31 mouse cellular contexts compared by ENCODE assay signal in genomic region chr6:57753962-57754759, GRCm38 (mm10). TPM values are rescaled to one million over a fixed set of nuclear protein-coding genes. Genes with fewer than 3 reads are reported as not detected.
DNase-seq lines count a peak whose midpoint lies in the region; ATAC-seq and TF ChIP-seq lines count a peak whose summit lies in the region.
"Had no signal": no experiment of that assay in that cellular context is flagged by ENCODE, and none has a peak within 500 bp of the region (broad histone marks: within the 10 kb centered on the region; RNA-seq: fewer than 3 reads in every experiment).

No protein-coding gene starts in this region.

- TF ChIP-seq POLR2A in bone marrow, adult 2 months (IDR thresholded peaks at IDR 0.05; ENCODE audit: borderline replicate concordance, control insufficient read depth, low read depth, low read length) = no peak

- no peak overlapping the region for H3K4me3 ChIP-seq in hindbrain, embryonic 15.5 days
- H3K4me3 ChIP-seq in hindbrain, postnatal 0 days (ENCODE audit: low read length) = no peak overlapping the region
- H3K4me3 ChIP-seq in bone marrow, adult 2 months (replicated peaks; ENCODE audit: control insufficient read depth, low read depth, low read length) = no peak overlapping the region
- peak overlapping the region; percentile 15 for H3K4me3 ChIP-seq in liver, embryonic 15.5 days (replicated peaks)
- H3K4me3 ChIP-seq in midbrain, embryonic 10.5 days = no peak overlapping the region
- H3K4me3 ChIP-seq: embryonic facial prominence, embryonic 12.5 days; left cerebral cortex, adult 2 months; limb, embryonic 15.5 days; myocyte; neural tube, embryonic 13.5 days had no signal

- 0 out of 2 replicates have a peak, but pooled peaks have one; percentile 59 for ATAC-seq in hindbrain, embryonic 15.5 days (ENCODE audit: low FRiP score, low read depth)
- ATAC-seq in hindbrain, postnatal 0 days = no peak
- peak; percentile 88 for ATAC-seq in erythroid progenitor cell, adult 5-6 weeks (replicated peaks; ENCODE audit: low FRiP score, poor library complexity, severe bottlenecking)
- peak; percentile 97 for ATAC-seq in liver, embryonic 15.5 days (ENCODE audit: insufficient read depth)
- ATAC-seq: forebrain, embryonic 14.5 days; hindbrain, embryonic 16.5 days; intestine, embryonic 16.5 days; lung, postnatal 0 days; midbrain, embryonic 16.5 days; Patski had no signal

- no peak for DNase-seq in hindbrain, postnatal 0 days (ENCODE audit: low spot score)
- no peak for DNase-seq in left cerebral cortex, adult 9 months (ENCODE audit: low spot score in 2 of 2)
- DNase-seq in cerebellum, adult 18-20 months = no peak
- no peak for DNase-seq in midbrain, embryonic 10.5 days (ENCODE audit: low spot score)
- DNase-seq: adrenal gland, postnatal 36 days; cerebellum, adult 11 months; cerebellum, postnatal 10 days; gastrocnemius, postnatal 10 days; heart, adult 18-20 months; kidney, postnatal 4 days; layer of hippocampus, adult 9-11 months; left cerebral cortex, postnatal 4 days; right cerebral cortex, postnatal 4 days; thymus, adult 18-20 months; thymus, postnatal 4 days had no signal

- no peak for TF ChIP-seq CTCF in hindbrain, postnatal 0 days (IDR thresholded peaks at IDR 0.05; ENCODE audit: low read depth)
- no peak for TF ChIP-seq CTCF in bone marrow, adult 2 months (IDR thresholded peaks at IDR 0.05; ENCODE audit: control insufficient read depth, insufficient read depth, low read length)

- no peak overlapping the region for H3K4me2 ChIP-seq in hindbrain, embryonic 15.5 days
- H3K4me2 ChIP-seq in hindbrain, postnatal 0 days (ENCODE audit: low read depth, low read length) = no peak overlapping the region
- H3K4me2 ChIP-seq in liver, embryonic 15.5 days = peak overlapping the region; percentile 56
- H3K4me2 ChIP-seq: embryonic facial prominence, embryonic 12.5 days; limb, embryonic 15.5 days; neural tube, embryonic 13.5 days had no signal

- H3K9ac ChIP-seq in hindbrain, embryonic 15.5 days = no peak overlapping the region
- no peak overlapping the region for H3K9ac ChIP-seq in hindbrain, postnatal 0 days (replicated peaks; ENCODE audit: low read length)
- H3K9ac ChIP-seq in liver, embryonic 15.5 days = peak overlapping the region; percentile 46
- H3K9ac ChIP-seq: embryonic facial prominence, embryonic 12.5 days; limb, embryonic 15.5 days; neural tube, embryonic 13.5 days had no signal

- H3K4me1 ChIP-seq in hindbrain, embryonic 15.5 days (replicated peaks) = no peaks in the 10 kb centered on the region
- no peaks in the 10 kb centered on the region for H3K4me1 ChIP-seq in hindbrain, postnatal 0 days (ENCODE audit: insufficient read depth, low read length)
- peaks cover 2% of the 10 kb centered on the region; the same call in 1 of the 2 replicates for H3K4me1 ChIP-seq in bone marrow, adult 2 months (ENCODE audit: control insufficient read depth, insufficient read depth, low read length)
- peaks cover 46% of the 10 kb centered on the region for H3K4me1 ChIP-seq in liver, embryonic 15.5 days (replicated peaks)
- no peaks in the 10 kb centered on the region for H3K4me1 ChIP-seq in midbrain, embryonic 10.5 days
- H3K4me1 ChIP-seq: embryonic facial prominence, embryonic 12.5 days; limb, embryonic 15.5 days; neural tube, embryonic 13.5 days had no signal

- WGBS in hindbrain, embryonic 15.5 days = 95% methylated on average over 9 of the region's 9 CpGs
- WGBS in hindbrain, postnatal 0 days = 91% methylated on average over 9 of the region's 9 CpGs
- 86% methylated on average over 9 of the region's 9 CpGs for WGBS in bone marrow, adult 2 months
- WGBS in liver, embryonic 15.5 days (ENCODE audit: insufficient replicate concordance) = 67% methylated on average over 9 of the region's 9 CpGs
- 94% methylated on average over 9 of the region's 9 CpGs for WGBS in midbrain, embryonic 10.5 days

- no peak overlapping the region for H3K27ac ChIP-seq in hindbrain, embryonic 15.5 days (replicated peaks)
- no peak overlapping the region for H3K27ac ChIP-seq in hindbrain, postnatal 0 days
- H3K27ac ChIP-seq in bone marrow, adult 2 months (ENCODE audit: control insufficient read depth, insufficient read depth, low read depth, low read length, poor library complexity) = peak overlapping the region; percentile 40; the same call in 1 of the 2 replicates
- peak overlapping the region; percentile 81 for H3K27ac ChIP-seq in liver, embryonic 15.5 days (replicated peaks)
- no peak overlapping the region for H3K27ac ChIP-seq in midbrain, embryonic 10.5 days (replicated peaks)
- H3K27ac ChIP-seq: embryonic facial prominence, embryonic 12.5 days; left cerebral cortex, adult 2 months; limb, embryonic 15.5 days; macrophage; neural tube, embryonic 13.5 days had no signal

- H3K27me3 ChIP-seq in hindbrain, embryonic 15.5 days = no peaks in the 10 kb centered on the region
- H3K27me3 ChIP-seq in hindbrain, postnatal 0 days (ENCODE audit: insufficient read depth, low read length) = no peaks in the 10 kb centered on the region
- no peaks in the 10 kb centered on the region for H3K27me3 ChIP-seq in liver, embryonic 15.5 days
- no peaks in the 10 kb centered on the region for H3K27me3 ChIP-seq in midbrain, embryonic 10.5 days (ENCODE audit: low read depth, poor library complexity, severe bottlenecking)
- H3K27me3 ChIP-seq: embryonic facial prominence, embryonic 12.5 days; limb, embryonic 15.5 days; neural tube, embryonic 13.5 days; Patski had no signal

- no peaks in the 10 kb centered on the region for H3K9me3 ChIP-seq in hindbrain, embryonic 15.5 days
- no peaks in the 10 kb centered on the region for H3K9me3 ChIP-seq in hindbrain, postnatal 0 days (ENCODE audit: low read length)
- H3K9me3 ChIP-seq in liver, embryonic 15.5 days (replicated peaks) = no peaks in the 10 kb centered on the region
- no peaks in the 10 kb centered on the region for H3K9me3 ChIP-seq in midbrain, embryonic 10.5 days (replicated peaks)
- H3K9me3 ChIP-seq: embryonic facial prominence, embryonic 12.5 days; limb, embryonic 15.5 days; neural tube, embryonic 13.5 days had no signal

- H3K36me3 ChIP-seq in hindbrain, embryonic 15.5 days = peaks cover 23% of the 10 kb centered on the region
- H3K36me3 ChIP-seq in hindbrain, postnatal 0 days (ENCODE audit: insufficient read depth, low read length) = peaks cover 15% of the 10 kb centered on the region
- peaks cover 48% of the 10 kb centered on the region for H3K36me3 ChIP-seq in liver, embryonic 15.5 days (replicated peaks)
- peaks cover 55% of the 10 kb centered on the region for H3K36me3 ChIP-seq in midbrain, embryonic 10.5 days

RNA-seq across cellular contexts. Expression of gene Lancl2, which starts 51.8 kb away (rescaled TPM):
- 76.7 and 86.3 TPM in 2 replicates for polyA plus RNA-seq in hindbrain, embryonic 15.5 days (2015; fragmentation: Nextera tagmentation; extraction: Ambion mirVana)
- 82.3 and 88.6 TPM in 2 replicates for total RNA-seq in hindbrain, postnatal 0 days (2014; rRNA removed)
- 70.5 and 76.8 TPM in 2 replicates for polyA plus RNA-seq in hindbrain, postnatal 0 days (2015; fragmentation: Nextera tagmentation; extraction: Ambion mirVana)
- polyA plus RNA-seq in bone marrow, adult 2 months (2011; ENCODE audit: insufficient read depth, insufficient read length, low replicate concordance, missing spikeins) = 6.5 and 12.2 TPM in 2 replicates
- total RNA-seq in erythroid progenitor cell, adult 5-6 weeks (2015; ENCODE audit: low replicate concordance) = 50.1 and 53.7 TPM in 2 replicates
- total RNA-seq in erythroid progenitor cell, adult 5-6 weeks (2017; ENCODE audit: low replicate concordance) = 38.6 and 56.5 TPM in 2 replicates
- polyA plus RNA-seq in liver, embryonic 15.5 days (2015; fragmentation: Nextera tagmentation; extraction: Ambion mirVana) = 13.2 and 14.5 TPM in 2 replicates
- polyA plus RNA-seq in midbrain, embryonic 10.5 days (2016; fragmentation: Nextera tagmentation; extraction: Ambion mirVana) = 39.3 and 45.7 TPM in 2 replicates

Comparison
In these comparisons a context has a peak if more than half of its experiments do, and no peak if none do; other contexts are left out.
1. H3K27ac ChIP-seq: peak in bone marrow, adult 2 months (single experiment) and liver, embryonic 15.5 days (single experiment); none in hindbrain, embryonic 15.5 days (single experiment), hindbrain, postnatal 0 days (single experiment) and midbrain, embryonic 10.5 days (single experiment).